Mouse (Mus musculus) left cerebral cortex, adult 18-20 months (tissue): ENCODE results near the gene Zfp574. TPM values are rescaled to one million over a fixed set of nuclear protein-coding genes. Genes with fewer than 3 reads are reported as not detected.
"Not testable (repeated sequence)": the region's sequence is repeated elsewhere in the genome, so short reads cannot be mapped to it uniquely, and the experiment has no call there.

Source experiments
- DNase-seq, 2 experiments: peaks; one replicate each; pipeline ENCODE4 v3.0.0; 2021 to 2022; ENCODE audit warnings: low spot score in 2 of 2, mixed read lengths in 1 of 2
- long read RNA-seq, 2 experiments: library from polyadenylated mRNA; stranded (forward); transcript quantifications; one replicate each; pipeline ENCODE4 v2.0.0; 2021
- total RNA-seq, 2 experiments: library from RNA; stranded (reverse); gene quantifications; 2 replicates each; pipeline ENCODE4 v1.2.3; 2021

The Zfp574 gene
- total RNA-seq = 10 to 100 TPM; 34.9 TPM
- long read RNA-seq, experiment 1, full-length matches to known transcripts = 41 of 59 reads
- long read RNA-seq, experiment 1, partial matches to known transcripts = 1 of 59 reads
- long read RNA-seq, experiment 1, other reads (novel, unspliced or antisense) = 17 of 59 reads
- long read RNA-seq, experiment 2, full-length matches to known transcripts = 21 of 38 reads
- long read RNA-seq, experiment 2, partial matches to known transcripts = 0 of 38 reads
- long read RNA-seq, experiment 2, other reads (novel, unspliced or antisense) = 17 of 38 reads

DNA sequence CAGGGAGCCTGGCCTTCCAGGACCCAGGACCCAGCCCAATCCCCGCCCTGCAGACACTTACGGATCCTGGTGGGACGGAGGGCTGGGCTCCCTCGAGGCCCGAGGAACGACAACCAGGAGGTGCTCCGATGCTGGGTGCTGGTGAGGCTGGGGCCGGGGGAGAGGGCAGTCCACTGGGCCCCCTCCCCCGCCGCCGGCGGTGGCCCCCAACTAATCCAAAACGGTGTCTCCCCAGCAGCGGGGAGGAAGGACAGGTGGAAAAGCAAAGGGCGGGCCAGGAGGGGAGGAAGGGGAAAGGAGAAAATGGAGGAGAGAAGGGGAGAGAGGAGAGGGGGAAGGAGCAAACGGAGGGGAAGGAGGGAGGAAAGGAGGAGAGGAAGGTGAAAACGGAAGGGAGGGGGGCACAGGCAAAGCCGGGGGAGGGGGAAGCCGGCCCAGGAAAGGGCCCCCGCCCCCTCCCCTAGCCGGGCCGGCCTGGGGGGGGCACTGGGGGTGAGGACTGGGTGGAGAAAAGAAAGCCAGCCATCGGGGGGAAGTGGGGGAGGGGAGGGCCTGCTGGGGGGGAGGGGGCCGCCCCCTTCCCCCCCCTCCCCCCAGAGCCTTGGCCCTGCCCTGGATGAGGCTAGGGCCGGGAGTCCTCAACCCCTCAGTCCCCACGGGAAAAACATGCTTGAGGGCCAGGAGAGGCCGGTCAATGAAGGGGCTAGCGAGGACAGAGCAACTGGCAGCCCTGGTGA, at the start of gene Zfp574, which contains the start of gene Grik5:
TSS of gene Zfp574 (plus strand) at position 589 of the 737 bp plus-strand sequence.
TSS of gene Grik5 (minus strand) at position 368 of the 737 bp plus-strand sequence.
- no peak for DNase-seq

DNA sequence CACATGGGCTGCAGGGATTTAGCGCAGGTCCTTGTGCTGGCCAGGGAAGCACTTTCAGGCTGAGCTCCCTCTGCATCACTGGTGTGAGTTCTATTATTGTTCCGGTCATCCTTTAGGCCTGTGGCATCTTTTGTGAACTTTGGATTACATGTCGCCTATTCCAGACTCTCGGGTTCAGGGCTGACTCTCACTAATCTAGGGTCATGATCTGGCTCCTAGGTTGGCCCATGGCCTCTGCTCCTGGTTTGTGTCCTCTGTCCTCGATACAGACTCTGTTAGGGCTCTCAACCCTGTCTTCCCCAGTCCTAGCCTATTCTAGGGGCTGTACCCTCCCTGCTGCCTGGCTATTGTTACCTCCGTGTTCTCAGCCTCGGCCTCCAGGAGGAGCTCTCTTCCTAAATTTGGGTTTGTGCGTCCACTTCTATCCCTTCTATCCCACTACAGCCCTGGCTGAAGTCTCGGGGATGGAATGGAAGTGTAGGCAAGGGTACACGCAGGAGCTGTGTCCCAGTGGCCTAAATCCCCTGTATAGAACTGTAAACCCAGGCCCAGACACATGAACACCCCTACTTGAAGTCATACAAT, 46.4 kb upstream of the Zfp574 start:
- DNase-seq = peak in 1 of 2 experiments; percentile 47

DNA sequence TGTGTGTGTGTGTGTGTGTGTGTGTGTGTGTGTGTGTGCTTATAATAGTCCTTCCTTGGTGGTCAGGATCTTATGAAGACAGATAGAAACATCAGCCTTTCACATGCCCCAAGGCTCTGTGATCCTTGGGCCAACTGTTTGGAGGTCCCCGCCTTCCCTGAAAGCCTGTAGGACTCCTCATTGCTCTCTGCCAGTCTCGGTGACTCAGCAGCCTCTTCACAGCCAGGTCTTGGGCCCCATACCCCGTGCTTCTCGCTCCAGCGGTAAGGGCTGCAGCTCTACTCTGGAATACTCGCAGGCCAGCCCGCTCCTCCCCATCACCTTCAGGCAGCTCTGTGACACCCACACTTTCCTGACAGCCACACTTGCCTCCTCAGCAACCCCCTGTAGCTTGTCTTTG, 45.9 kb upstream of the Zfp574 start:
- no peak for DNase-seq

DNA sequence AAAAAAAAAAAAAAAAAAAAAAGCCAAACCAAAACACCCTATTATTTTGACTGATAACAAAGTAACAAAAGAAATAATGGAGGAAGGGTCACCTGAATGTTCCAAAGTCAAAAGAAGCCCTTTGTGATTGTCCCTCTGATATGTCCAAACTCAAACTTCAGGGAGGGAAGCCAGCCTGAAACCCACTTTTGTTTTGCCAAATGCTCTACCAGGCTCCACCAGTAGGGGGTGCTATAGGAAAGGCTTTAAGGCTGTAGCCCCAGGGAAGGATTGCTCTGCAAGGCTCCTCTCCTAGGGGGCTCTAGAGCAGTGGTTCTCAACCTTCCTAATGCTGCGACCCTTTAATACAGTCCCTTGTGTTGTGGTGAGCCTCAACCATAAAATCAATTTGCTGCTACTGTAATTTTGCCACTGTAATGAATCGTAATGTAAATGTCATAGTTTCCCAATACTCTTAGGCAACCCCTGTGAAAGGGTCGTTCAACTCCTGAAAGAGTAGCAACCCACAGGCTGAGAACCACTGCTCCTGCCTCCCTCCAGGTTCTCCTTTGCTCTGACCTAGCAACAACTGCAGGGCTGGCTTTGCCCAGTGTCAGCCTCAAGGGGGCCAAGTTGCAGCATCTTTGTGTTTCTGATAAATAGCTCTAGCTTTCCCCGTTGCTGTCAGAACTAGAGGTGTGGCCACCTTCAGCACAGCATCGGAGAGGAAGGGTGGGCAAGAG, 42.2 kb upstream of the Zfp574 start:
- peak; percentile 72 to 89 for DNase-seq

DNA sequence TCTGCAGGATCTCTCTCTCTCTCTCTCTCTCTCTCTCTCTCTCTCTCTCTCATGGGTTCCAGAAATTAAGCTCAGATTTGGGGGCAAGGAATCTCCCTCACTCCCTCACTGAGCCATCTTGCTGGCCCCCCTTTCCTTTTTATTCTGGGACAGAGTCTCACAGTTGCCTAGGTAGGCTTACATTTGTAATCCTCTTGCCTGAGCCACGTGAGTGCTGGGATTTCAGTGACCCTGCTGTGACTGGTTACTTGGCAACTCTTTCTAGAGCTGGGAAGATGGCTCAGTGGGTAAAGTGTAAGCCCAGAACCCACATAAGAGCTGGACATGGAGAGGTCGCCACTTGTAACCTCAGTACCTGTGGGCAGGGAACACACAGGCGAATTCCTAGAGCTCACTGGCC, 40.8 kb upstream of the Zfp574 start:
- no peak for DNase-seq

DNA sequence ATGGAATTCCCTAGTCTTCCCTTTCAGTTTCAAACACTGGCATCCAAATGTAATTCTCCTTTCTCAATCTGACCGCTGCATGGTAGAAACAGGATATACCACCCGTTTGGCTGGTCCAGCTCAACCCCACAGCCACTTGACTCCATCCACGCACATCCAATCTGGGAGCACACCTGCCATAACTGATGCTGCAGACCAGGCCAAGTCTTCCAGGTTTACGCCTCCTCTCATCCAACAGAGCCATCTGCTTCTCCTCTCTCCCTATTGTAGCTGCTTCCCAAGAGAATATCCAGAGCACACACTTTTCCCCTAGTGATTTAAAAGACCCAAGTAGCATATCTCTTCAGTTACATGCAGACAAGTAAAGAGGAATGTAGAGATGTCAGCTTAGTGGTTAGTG, 37.6 kb upstream of the Zfp574 start:
- DNase-seq = peak; percentile 47 to 59

DNA sequence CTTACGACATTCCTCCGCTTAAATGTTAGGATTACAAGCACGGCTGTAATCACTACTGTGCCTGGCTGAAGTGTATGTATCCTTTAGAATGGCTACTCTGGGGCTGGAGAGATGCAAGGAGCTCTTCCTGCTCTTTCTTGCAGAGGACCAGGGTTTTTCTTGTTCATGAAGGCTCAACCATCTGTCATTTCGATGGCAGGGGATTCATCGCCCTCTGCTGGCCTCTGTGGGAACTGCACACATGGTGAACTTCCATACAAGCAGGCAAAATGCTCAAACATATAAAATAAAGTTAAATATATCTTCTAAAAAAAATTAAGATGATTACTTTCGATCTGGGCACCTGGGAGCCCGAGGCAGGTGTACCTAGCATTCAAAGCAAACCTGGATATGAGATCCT, 36.5 kb upstream of the Zfp574 start:
- DNase-seq = peak; percentile 81 to 86

DNA sequence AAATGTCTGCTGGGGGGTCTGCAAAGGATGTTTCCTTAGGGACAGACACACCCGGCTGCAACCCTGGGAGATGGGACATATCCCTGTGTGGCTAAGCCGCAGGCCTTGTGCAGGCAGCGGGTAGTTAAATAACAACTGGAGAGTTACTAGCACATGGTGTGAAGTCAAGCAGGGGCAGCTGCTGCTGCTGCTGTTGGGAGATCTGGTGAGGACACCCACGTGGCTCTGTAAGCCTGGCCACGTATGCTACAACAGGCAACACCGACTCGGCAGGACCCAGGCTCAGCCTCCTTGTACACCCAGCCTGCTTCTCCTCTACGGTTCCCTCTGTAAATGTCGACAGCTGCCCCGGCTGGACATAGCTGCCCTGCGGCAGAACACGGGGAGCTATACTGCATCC, 30.4 kb upstream of the Zfp574 start:
- DNase-seq = peak; percentile 27 to 64

DNA sequence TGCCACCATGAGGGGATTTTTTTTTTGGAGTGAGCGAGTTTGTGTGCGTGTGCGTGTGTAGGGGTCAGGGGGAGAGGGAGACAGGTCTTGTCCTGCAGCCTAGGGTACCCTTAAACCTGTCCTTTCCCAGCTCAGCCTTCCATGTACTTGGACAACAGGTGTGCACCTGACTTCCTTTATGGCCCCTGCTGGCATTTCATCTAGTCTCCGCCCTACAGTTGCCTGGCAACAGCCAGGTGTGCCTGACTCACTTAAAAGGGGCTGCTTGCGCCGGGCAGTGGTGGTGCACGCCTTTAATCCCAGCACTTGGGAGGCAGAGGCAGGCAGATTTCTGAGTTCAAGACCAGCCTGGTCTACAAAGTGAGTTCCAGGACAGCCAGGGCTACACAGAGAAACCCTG, 27.8 kb upstream of the Zfp574 start:
- DNase-seq = not testable (repeated sequence)

DNA sequence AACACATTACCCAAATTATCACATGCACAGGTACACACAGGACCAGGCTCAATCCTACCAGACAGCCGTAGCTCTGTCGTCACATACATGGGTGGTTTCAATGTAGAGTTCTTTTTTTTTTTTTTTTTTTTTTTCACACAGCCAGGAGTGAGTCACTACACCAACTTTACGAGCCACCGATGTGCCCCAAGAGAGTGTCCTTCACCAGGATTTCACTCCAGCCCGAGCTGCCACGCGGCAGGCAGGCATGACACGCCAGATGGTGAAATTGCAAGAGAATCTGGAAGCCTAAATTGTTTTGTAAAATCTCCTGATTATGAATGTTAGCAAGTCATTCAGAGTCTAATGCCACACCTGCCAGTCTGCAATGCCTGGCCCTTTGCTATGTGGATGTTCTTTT, 25.0 kb upstream of the Zfp574 start:
- peak; percentile 65 to 66 for DNase-seq

DNA sequence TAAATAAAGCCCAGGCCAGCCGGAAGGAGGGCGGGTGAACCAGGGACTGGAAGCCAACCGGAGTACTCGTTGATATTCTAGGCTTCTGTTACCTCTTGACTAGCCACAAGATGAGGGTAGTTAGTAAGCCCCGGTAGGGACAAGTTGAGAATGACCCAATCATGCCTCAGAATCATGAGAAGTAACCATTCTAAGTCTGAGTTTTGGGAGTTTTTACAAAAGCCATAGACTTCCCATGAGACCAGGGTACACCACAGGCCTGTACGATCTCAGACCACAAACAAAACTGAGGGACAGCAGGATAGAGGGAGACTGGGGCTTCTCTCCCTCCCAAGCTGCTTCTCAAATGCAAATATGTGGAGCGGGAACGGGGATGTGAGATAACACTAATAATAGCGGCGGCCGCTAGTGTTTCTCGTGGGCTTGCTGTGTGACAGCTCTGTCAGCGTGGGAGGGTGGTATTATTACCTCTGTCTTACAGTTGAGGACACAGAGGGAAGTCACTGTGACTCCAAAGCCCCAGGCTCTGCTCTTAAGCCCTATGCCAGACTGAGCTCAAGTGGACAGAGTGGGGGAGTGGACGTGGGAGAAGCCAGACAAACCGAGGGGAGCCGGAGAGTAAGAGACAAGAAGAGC, 23.0 kb upstream of the Zfp574 start:
- no peak for DNase-seq

DNA sequence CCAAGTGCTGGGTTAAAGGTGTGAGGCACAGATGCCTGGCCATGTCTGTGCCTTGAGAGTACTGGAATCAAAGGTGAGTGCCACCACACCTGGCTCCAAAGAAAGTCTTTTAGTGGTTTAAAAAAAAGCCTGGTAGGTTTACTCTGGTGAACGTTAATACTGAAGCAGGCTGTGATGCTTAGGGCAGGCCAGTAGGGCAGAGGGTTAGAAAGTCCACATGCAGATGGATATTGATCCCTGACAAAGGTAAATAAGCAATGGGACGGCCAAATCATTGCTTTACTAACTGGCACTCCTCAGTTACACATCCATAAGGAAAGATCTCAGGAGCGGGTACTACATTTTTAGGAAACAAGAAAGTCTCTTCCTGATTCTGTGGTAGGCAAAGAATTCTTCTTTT, 19.8 kb upstream of the Zfp574 start:
- no peak for DNase-seq

DNA sequence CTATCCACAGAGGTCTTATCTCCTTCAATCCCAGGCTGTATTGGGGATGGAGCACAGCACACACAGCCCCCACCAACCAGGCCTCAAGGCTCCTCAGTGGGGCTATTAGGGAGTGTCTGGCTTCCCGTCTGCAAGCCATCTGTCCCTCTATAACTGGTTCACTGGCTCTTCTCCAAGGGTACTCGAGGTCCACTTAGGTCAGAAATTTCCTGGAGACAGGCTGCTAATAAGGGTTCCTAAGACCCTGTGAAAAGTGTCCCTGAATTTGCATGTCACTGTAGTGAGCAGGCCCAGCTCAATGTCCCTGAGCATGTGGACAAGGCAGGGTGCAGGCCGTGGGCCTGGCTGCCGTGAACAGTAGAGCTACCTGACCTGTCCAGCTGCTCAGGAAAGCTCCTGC, 15.4 kb upstream of the Zfp574 start:
- DNase-seq = no peak

DNA sequence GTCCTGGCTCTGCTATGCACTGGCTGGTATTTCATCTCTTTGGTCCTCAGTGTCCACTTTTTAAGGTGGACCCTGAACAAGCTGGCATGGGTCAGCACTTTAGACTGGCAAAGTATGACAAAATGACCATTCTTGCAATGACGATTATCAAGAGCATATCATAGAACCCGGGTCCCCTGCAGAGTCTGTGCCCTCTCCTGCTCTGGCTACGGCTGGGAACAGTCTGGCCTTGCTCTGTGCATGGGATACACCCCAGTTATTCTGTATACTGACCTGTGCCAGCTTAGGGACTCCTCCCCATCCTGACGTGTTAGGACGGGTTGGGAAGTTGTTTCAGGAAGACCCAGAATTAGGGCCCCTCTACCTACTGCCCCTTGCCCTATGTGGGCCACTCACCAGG, 14.5 kb upstream of the Zfp574 start:
- DNase-seq = no peak

DNA sequence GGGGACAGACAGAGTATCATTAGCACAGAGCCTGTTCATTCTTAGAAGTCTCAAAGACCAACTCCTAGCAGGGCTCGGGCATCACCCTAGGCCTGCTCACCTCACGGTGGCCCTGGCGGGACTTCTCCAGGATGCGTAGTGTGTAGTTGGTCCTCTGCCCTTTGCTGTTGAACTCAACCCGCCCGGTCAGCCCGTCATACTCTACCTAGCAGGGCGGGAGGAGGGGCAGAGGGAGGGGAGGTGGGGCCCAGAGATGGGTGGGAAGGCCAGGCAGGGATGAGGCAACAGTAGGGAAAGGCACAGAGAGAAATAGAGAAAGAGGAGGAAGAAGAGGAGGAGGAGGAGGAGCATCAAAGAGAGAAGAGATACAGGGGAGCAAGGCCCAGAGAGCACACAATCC, 14.0 kb upstream of the Zfp574 start:
- no peak for DNase-seq

DNA sequence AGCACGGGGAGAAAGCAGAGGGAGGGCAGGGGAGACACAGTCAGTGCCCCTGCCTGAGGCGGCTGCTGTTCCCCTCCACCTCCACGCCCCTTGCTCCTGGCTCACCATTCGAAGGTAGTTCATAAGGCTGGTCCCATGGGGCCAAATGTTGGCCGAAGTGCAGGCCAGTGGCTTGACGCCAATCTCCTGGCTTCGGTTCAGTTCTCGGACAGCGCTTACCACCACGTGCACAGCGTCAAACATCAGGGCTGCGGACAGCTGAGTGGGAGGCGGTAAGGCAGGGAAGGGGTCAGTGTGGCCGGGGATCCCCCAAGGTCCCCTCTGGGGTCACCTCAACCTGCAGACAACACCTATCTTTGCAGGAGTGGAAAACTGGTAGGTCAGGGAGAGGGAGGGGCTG, 13.5 kb upstream of the Zfp574 start:
- no peak for DNase-seq

DNA sequence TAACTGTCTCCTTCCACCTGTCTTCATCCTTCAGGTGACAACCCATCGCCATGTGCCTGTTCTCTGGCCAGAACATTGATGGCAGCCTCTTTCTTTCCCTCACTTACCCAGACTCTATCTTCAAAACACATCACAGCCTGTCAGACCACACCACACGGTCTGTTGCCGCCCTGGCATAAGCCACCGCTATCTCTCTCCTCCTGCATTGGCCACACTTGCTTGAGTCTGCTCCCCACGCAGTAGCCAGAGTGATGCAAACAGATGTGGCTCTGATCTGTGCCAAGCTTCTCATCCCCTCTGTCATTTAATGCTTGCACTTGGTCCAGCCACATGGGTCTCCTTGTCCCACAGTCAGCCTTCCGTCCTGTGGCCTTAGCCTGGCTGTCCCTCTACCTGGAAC, 9.0 kb upstream of the Zfp574 start:
- DNase-seq = no peak

DNA sequence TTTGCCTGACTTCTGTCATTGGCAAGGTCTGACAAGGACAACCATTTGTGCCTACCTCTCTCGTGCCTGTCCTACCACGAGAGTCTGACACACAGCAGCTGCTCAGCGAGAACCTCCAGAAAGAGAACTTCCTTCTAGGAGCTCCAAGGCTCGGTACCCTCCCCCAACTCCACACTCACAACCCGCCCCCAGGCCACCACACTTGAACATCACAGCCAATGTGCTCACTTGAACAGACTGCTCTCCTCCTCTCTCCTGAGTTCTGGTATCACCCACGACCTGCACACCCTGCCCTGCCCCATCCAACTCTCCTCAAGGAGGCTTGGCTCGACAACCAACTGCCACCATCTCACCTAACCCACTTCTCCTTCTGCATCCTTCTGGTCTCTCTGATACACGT, 8.5 kb upstream of the Zfp574 start:
- DNase-seq = peak; percentile 61 to 72

DNA sequence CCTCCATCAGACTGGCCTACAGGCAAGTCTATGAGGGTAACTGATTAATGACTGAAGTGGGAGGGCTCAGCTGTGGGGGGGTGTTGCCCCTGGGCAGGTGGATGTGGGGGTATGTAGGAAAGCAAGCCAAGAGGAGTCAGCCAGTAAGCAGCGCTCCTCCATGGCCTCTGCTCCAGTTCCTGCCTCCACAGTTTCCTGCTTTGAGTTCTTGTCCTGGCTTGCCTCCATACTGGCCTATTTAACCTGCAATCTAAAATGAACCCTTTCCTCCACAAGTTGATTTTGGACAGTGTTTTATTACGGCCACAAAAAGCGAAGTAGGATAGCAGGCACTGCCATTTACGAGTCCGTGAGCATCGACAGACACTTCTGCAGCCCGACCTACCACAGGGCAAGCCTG, 5.0 kb upstream of the Zfp574 start:
- DNase-seq = no peak

DNA sequence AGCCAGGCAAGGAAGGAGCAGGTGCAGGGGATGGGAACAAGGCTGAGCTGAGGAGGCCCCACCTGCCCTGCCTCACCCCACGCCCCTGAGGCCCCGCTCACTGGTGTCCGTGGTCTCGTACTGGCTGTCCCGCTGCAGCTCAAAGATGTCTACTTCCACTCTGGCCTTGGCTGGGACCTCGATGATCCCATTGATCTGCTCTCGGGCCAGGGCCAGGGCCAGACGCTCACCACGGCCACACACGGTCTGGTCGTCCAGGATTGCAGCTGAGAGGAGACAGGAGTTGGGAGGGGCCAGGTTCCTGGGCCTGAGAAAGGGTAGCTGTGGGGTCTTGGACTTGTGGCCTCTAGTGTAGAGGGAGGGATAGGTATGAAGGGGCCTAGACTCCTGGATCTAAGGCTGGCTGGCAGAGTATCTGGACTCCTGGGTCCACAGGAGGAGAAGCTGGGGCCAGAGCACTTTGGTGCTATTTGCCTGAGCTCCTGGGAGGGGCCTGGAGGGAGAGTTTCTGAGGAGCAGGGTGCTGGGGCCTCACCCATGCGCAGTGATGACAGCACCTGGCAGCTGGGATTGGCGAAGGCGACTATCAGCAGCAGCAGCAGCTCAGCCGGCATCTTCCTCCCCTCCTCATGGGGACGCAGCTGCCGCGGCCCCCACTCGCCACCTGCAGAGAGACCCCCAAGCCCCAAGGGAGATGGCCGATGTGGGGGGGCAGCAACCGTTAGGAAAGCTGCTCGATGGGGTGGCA, 4.3 kb upstream of the Zfp574 start:
- DNase-seq = no peak

DNA sequence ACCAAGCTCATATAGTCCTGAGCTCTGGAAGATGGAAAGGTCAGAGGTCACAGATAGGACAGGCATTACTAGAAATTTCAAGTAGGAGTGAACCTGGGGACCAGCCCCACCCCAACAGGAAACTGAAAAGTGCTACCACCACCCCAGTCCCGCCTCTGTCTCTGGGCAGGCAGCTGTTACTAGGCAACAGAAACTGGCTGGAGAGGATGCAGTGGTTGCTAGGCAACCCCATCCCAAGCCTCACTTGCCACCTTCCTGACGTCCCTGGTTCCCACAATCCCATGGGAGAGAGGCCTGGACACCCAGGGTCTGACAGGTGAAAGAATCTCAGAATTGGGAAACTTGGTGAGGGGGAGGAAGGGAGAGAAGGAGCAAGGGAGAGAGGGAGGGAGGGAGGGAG, 3.6 kb upstream of the Zfp574 start:
- peak; percentile 72 to 82 for DNase-seq
